Comparison of ENCODE assay signal across 10 mouse cellular contexts in genomic region chr3:109366411-109366851, GRCm38 (mm10). TPM values are rescaled to one million over a fixed set of nuclear protein-coding genes. Genes with fewer than 3 reads are reported as not detected.
DNase-seq lines count a peak whose midpoint lies in the region; TF ChIP-seq lines count a peak whose summit lies in the region.
"Had no signal": no experiment of that assay in that cellular context is flagged by ENCODE, and none has a peak within 500 bp of the region (broad histone marks: within the 10 kb centered on the region; RNA-seq: fewer than 3 reads in every experiment).

No protein-coding gene starts in this region.

- WGBS in lung, adult 2 months = 49% methylated on average over 7 of the region's 7 CpGs

- no peak overlapping the region for H3K4me3 ChIP-seq in lung, adult 2 months (replicated peaks; ENCODE audit: extremely low read depth, low read depth, low read length)
- H3K4me3 ChIP-seq in left cerebral cortex, adult 2 months = no peak overlapping the region
- H3K4me3 ChIP-seq: erythroblast, embryonic 14.5 days had no signal

- DNase-seq in frontal cortex, postnatal 10 days (ENCODE audit: low spot score in 2 of 2) = peak; percentile 12 to 19
- DNase-seq in frontal cortex, postnatal 25 days (ENCODE audit: low spot score in 2 of 2) = no peak
- DNase-seq in lung, postnatal 36 days = peak; percentile 32
- no peak for DNase-seq in lung, adult 2 months
- peak; percentile 5 to 6 for DNase-seq in cerebellum, postnatal 36 days
- peak; percentile 46 to 59 for DNase-seq in heart, postnatal 14 days
- DNase-seq in spleen, postnatal 14 days (ENCODE audit: low spot score in 2 of 2) = no peak
- DNase-seq in left cerebral cortex, adult 2 months (ENCODE audit: extremely low spot score in 1 of 2, low spot score in 2 of 2) = no peak

- H3K27ac ChIP-seq in left cerebral cortex, adult 2 months = no peak overlapping the region
- H3K27ac ChIP-seq: liver, embryonic 14.5 days had no signal

- intact Hi-C loops in heart, postnatal 14 days (cut with DNase I) = no loop called here
- intact Hi-C loops in left cerebral cortex, adult 2 months (cut with DNase I) = no loop called here

- H3K4me1 ChIP-seq in lung, adult 2 months (ENCODE audit: control insufficient read depth, insufficient read depth, low read length) = peaks cover 6% of the 10 kb centered on the region

- TF ChIP-seq POLR2A in lung, adult 2 months (IDR thresholded peaks at IDR 0.05; ENCODE audit: borderline replicate concordance, extremely low read depth, low read depth, low read length) = no peak

- TF ChIP-seq CTCF in lung, adult 2 months (IDR thresholded peaks at IDR 0.05; ENCODE audit: insufficient read depth, low read length) = no peak
- TF ChIP-seq CTCF in left cerebral cortex, adult 2 months (IDR thresholded peaks at IDR 0.05) = no peak

RNA-seq across cellular contexts. Expression of gene Vav3, which starts 26.0 kb away (rescaled TPM):
- 3.1 and 3.9 TPM in 2 replicates for polyA plus RNA-seq in lung, adult 2 months (2012; rRNA removed)
- 1 to 10 TPM; 9.2 to 9.4 TPM for total RNA-seq in heart, postnatal 14 days (2021)
- 1 to 10 TPM; 5.7 to 9.1 TPM for total RNA-seq in left cerebral cortex, adult 2 months (2021)
- polyA plus RNA-seq: erythroblast, embryonic 14.5 days had no signal

Comparison
In these comparisons a context has a peak if more than half of its experiments do, and no peak if none do; other contexts are left out.
1. DNase-seq: peak in frontal cortex, postnatal 10 days (2 of 2), lung, postnatal 36 days (single experiment), cerebellum, postnatal 36 days (2 of 2) and heart, postnatal 14 days (2 of 2); none in frontal cortex, postnatal 25 days (0 of 2), lung, adult 2 months (single experiment), spleen, postnatal 14 days (0 of 2) and left cerebral cortex, adult 2 months (0 of 2).